Mouse (Mus musculus) hematopoietic multipotent progenitor cell, adult 10-12 weeks (in vitro differentiated cells): ENCODE results near the gene Ust. TPM values are rescaled to one million over a fixed set of nuclear protein-coding genes. Genes with fewer than 3 reads are reported as not detected.

ENCODE experiments used
- polyA plus RNA-seq: library from polyadenylated mRNA; stranded (reverse); fragments of >175 nt; gene quantifications from 2 replicates; pipeline ENCODE4 v1.2.3, GENCODE M21; 2012; ENCODE audit warnings: low replicate concordance

Ust gene
- polyA plus RNA-seq: 1.5 and 2.6 TPM in 2 replicates

DNA sequence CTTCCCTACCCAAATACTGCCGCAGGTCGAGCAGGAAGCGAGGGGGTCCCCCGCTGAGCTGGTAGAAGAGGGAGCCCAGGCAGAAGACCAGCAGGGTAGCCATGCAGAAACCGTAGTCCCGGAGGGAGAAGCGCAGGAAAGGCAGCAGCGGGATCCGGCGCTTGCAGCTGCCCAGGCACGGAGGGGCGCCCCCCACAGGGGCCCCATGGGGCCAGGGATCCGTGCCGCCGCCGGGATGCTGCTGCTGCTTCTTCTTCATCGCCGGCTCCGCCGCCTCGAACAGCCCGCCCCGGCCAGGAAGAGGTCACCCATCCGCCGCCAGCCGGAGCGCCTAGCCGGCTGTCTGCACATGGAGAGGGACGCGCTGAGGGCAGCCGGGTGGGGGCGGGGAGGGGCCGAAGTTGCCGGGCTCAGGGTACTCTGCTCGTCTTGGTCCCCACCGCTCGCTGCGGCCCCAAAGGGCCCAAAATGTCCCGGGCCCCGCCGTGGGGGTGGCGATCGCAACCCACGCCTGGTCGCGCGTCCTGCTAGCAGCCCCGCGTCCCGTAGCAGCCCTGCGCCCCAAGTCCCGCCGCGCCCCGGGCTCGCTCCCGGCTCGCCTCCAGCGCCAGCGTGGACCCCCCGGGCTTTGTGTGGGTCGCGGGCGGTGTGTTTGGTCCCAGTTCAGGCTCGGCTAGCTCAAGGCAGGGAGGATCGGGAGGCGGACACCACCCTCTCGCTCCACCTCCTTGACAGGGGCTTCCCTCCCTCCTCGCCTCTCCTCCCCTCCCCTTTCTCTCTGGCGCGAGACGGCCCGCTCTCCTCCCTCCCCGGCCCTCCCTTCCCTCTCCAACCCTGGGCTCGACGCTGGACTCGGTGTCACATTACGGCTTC is at the start of gene Ust:
Ust (minus strand) TSS at position 685 of the 873 bp plus-strand sequence.

